Mouse (Mus musculus): ENCODE data around the gene Slc25a42.
"Not testable (repeated sequence)": the region's sequence is repeated elsewhere in the genome, so short reads cannot be mapped to it uniquely, and the experiment has no call there.

Gene Slc25a42

DNA sequence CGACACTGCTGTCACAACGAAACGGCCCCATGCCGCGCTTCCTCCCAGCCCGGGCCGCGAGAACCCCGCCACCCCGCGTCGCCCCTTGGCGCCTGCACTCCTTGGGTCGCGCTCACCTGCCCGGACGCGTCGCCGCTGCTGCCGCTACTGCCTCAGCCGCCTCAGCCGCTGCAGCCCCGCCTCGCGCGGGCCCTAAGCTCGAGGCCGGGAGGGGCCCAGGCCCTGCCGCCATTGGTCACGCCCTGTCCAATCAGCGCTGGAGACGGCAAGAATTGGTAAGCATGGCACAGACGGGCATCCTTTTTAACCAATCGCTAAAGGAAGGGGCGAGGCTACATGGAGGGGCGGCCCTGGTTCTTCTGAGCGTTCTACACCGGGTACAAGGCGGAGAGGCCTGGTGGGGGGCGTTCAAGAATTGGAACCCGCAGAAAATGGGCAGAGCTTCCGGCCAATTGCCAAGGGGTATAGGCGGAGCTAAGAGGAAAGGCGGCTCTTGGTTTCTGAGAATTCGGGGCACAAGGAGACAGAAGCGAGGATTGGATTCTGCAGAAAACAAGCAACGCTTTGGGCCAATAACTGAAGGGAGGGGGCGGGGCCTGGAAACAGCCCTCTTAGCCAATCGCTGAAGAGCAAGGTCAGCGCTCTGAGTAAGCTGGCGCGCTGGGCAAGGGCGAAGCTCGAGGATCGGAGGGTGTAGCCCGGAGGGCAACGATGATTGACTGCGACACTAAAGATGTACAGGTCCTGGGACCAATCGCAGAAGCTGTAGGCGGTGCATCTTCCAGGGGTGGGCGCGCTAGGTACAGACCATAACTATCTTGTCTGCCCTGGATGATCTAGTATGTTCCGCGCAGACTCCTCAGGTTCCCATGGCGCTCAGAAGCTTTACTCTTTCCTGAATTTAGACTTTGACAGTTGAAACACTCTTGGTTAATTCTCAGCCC, at the start of gene Slc25a42:
Slc25a42 (minus strand) TSS at position 194 of the 944 bp plus-strand sequence.
- peak; percentile 99 for DNase-seq

DNA sequence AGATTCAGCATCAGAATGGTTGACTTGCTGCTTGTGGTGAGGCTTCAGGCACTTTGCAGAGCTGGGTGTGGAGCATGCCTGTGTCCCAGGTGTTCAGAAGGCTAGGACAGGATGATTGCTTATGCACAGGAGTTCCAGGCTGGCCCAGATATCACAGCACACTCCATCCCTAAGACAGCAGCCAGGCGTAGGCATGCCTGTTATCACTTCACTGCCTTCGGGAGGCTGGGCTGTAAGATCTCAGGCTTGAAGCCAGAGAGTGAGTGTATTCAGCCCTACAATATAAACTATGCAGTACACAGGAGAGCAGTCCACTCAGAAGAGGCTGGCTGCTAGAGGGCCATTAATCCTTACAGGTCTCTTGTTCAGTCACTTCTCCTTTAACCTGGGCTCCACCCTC, 46.9 kb upstream of the Slc25a42 start:
- DNase-seq = no peak

DNA sequence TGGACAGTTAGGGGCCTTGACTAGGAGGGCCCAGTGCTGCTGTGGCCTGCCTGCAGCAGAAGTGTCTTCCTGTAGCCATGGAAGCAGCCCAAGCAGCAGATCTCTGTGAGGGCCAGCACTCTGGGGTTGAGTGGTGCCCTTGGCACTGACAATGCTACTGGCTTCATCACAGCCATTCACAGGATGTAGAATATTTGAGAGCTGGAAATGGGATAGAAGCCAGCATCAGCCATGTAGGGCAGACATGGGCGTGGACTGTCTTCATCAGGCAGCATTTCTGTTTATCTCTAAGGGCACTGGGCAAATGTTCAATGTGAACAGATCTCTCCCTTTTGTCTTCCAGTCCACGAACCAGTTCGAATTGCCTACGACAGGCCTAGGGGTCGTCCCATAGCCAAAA, 46.5 kb upstream of the Slc25a42 start:
- no peak for DNase-seq

GRCm38 (mm10) chr8:70257456-70257855, 45.4 kb upstream of the Slc25a42 start:
- no peak for DNase-seq

DNA sequence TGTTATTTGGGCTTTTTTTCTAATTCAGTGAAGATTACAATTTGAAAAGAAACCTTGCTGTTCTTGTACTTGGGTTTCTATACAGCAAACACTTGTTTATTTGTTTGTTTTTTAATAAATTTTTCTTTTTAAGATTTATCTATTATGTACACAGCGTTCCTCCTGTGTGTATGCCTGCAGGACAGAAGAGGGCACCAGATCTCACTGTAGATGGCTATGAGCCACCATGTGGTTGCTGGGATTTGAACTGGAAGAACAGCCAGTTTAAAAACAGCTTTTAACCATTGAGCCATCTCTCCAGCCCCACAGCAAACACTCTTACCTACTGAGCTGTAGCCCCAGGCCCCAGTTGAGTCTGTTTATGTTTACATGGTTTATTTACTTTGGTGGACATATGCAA, 42.5 kb upstream of the Slc25a42 start:
- no peak for DNase-seq

DNA sequence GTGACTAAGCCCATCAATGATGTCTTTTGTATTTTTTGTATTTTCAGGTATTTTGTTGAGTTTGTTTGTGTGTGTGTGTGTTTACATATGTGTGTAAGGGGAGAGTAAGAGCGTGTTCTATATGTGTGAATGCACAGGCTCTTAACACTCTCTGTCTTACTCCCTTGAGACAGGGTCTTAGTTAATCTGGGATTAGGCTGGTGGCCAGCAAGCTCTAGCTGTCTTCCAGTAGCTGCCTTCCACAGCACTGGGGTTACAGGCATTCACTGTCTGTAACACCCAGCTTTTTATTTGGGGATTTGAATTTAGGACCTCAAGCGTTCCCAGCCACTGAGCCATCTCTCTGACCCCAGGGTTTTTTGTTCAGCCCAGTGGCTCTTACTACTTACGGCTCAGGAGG, 35.7 kb upstream of the Slc25a42 start:
- DNase-seq = no peak

DNA sequence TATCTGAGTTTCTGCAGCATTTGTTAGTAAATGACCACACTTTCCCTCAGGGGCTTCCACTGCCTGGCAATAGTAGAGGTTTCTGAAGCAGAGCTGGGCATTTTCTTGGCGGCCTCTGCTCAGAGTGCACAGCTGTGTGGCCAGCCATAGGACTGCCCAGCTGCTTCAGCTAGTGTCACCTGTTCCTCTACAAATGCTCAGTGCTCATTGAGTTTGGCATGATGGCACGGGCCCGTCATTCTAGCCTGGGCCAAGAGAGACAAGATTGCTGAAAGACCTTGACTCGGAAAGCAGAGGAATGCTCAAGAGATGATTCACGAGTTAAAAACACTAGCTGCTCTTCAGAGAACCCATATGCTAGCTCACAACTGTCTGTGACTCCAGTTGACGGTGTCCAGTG, 34.5 kb upstream of the Slc25a42 start:
- DNase-seq = no peak

GRCm38 (mm10) chr8:70240642-70241041, 28.5 kb upstream of the Slc25a42 start:
- DNase-seq = no peak

DNA sequence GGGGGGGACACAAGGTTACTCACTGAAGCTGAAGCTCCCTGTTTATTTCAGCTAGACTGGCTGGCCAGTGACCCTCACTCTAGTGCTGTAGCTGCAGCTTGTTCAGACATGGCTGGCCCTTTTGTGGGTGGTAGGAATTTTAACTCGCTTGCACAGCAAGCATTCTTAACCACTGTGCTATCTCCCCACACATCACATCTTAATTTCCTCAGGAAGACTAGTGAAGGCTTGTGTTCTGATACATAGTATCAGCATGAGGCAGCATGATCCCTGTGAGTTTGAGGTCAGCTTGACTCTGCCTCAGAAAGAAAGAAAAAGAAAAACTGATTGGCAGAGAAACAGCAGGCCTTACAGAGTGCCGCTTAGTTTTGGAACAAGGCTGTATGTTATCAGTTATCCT, 25.7 kb upstream of the Slc25a42 start:
- no peak for DNase-seq

GRCm38 (mm10) chr8:70234781-70235128, 22.6 kb upstream of the Slc25a42 start:
- DNase-seq = no peak

GRCm38 (mm10) chr8:70234080-70234780, 22.1 kb upstream of the Slc25a42 start, which contains the start of the genes Sugp2 and Armc6:
Gene Sugp2, plus strand, starts transcription at chr8:70234226.
Gene Armc6, minus strand, starts transcription at chr8:70234466.
- peak; percentile 96 for DNase-seq

GRCm38 (mm10) chr8:70233606-70234005, 21.5 kb upstream of the Slc25a42 start:
- no peak for DNase-seq

DNA sequence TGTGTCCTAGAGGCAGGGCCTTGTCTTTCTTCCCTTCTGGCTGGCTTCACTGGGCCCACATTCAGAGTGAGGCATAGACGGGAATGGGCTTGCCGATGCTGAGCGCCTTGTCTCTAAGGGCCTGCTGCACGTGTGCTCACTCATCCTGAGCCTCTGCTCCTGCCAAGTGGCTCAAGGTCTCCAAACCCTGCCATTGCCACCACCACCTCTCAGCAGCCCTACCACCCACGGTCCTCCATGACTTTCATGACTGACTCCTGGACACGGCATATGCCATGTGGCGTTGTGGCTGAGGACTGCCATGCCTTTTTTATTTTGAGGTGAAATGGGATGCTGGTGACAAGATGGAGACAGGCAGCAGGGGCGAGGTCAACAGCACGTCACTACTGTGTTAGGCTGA, 18.7 kb upstream of the Slc25a42 start:
- no peak for DNase-seq

- no peak for DNase-seq
These were observed 15.9 kb upstream of the Slc25a42 start for GRCm38 (mm10) chr8:70227997-70228396.

DNA sequence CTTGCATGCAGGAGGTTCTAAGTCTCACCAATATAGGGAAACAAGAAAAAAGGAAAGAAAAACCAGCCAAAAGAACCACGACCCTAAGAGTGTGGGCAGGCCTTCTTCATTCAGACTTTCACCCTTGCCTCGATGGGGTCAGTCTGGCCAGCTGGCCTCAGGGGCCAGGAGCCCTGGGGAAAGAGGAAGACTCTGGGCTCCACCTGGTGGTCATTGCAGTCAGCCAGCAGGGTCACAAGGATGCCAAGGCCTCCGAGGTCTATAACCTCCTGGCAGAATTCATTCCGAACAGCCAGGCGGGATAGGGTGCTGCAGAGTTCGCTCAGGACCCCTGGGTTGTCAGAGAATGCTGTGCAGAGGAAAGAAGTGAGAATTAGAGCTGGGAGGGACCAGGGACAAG, 11.2 kb upstream of the Slc25a42 start:
- no peak for DNase-seq

GRCm38 (mm10) chr8:70222041-70222440, 9.9 kb upstream of the Slc25a42 start:
- no peak for DNase-seq

- no peak for DNase-seq
These were observed 8.8 kb upstream of the Slc25a42 start for GRCm38 (mm10) chr8:70220911-70221310.

DNA sequence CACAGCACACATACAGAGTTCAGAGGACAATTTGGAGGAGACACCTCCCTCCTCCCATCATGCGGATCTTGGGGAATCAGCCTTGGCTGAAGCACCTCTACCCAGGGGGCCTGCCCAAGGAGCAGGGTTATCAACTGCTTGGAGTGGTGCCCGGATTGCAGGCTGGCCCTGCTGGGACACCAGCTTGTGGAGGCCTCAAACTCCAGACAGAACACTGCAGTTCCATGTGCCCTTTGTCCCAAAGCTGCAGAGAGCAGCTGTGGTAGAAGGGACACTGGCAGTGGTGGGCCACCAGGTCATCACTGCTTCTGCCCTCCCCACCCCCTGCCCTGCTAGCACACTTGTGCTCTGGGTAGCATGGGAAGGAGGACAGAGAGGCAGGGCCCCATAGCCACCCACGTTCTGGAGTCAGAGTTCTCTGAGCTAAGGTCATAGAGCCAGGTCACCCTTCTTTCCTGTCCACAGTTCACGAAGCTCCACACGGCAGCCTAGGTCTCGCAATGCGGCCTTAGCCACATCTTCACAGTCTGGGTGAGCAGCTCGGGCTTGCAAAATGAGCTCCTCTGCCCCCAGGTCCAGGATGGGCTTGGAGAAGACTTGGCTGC, 8.2 kb upstream of the Slc25a42 start:
- no peak for DNase-seq

GRCm38 (mm10) chr8:70219107-70219684, 7.1 kb upstream of the Slc25a42 start:
- no peak for DNase-seq

DNA sequence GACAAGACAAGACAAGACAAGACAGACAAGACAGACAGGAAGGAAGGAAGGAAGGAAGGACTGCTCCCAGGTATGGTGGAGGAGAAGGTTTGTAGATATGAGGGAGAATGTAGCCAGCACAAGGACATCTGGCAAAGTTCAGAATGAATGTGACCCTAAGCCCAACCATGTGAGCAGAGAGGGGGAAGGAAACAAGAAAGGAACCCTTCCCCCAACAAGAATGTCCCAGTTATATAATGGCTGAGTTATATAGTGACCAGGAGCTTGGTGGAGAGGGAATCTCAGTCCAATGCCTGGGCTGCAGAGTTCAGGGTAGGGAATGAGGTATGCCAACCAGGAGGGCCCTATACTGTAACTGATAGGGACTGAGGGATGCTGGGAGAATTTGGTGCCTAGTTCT, 5.3 kb upstream of the Slc25a42 start:
- no peak for DNase-seq

DNA sequence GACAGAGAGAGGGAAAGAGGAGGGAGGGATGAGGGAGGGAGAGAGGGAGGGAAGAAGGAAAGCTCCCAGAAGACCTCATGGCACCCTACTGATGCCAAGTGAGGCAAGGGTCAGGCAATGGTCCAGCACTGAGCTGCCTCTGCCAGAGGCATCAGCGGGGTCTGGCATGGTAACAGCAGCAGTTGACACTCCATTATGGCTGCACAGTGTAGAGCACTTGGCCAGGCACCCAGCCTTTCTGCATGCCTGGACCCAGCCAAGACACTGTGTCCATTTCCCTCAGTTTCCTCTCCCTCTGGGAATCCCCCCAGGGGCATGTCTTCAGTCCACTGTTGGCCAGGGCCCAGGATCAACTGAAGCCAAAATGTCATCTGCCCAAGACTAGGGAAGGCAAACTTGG, 4.5 kb upstream of the Slc25a42 start:
- peak; percentile 51 for DNase-seq

GRCm38 (mm10) chr8:70216161-70216560, 4.1 kb upstream of the Slc25a42 start:
- not testable (repeated sequence) for DNase-seq

- DNase-seq = no peak
These were observed 3.0 kb upstream of the Slc25a42 start for GRCm38 (mm10) chr8:70215092-70215491.
